Mouse (Mus musculus) cerebellum, adult 2 months (tissue): Measurements from ENCODE around the gene Ldlrad3.

Source experiments
- CTCF ChIP-seq: fragments of 200-500 bp; IDR thresholded peaks from 2 replicates; pipeline ENCODE4 v1.5.1; 2011; ENCODE audit warnings: low read depth, mild to moderate bottlenecking, control low read depth, low read length, moderate library complexity, borderline replicate concordance; ENCODE audit not compliant: insufficient read depth
- POLR2A ChIP-seq: fragments of 200-500 bp; IDR thresholded peaks from 2 replicates; pipeline ENCODE4 v1.6.1; 2011; ENCODE audit warnings: low read length, control low read depth, borderline replicate concordance; ENCODE audit not compliant: insufficient read depth

DNA sequence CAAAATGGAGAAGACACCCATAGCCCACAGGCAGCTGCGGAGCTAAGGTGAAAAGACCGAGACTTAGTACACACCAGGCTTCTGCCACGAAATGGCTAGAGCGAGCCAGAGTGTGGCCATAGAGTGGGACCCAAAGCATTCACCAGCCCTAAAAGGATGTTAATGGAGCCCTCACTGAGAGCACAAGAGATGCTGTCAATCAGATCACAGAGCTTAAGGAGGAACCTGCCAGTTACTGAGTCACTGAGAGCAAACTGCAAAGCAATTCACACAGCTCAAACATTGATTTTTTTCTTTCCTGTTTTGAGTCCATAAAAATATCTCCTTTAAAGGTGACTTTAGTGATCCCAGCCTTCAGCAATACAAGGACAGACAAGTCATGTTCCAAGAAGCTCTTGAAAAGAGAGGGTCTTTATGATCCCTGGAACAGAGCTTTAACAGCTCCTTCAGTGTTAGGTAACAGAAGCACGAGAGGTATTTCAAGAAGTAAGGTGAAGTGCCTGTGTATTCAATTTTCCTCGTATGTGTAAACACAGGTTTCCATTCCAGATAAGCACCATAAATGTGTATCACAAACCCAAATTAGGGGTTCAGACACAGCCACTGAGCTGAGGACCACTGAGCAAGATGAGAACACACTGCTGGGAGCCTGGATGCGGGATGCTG, 209.7 kb downstream of the Ldlrad3 start:
- TF ChIP-seq CTCF: no peak
- no peak for TF ChIP-seq POLR2A
